Mouse (Mus musculus): ENCODE data around the gene Cdc14a.

DNA sequence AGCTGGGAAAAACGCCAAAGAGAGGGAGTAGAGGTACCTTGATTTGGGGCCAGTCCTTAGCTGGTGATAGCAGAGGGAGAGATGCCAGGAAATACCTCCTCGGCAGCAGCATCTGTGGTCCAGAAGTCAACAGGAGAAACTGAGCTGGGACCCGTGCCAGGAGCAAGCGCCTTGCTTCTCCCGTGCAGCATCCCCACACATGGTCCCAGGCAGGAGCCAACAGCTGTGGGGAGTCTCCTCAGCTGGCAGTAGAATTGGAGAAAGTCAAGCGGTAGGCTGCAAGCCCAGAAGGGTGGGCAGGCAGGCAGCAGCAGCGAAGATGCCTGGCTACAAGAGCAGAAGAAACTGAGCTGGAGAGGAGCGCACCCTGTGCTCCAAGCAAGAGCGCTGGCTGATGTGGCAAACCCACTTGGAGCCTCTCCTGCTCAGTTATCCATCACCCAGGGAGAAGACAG lies 170.7 kb downstream of the Cdc14a start, which contains the start of gene Gpr88:
- no peak for TF ChIP-seq CTCF (IDR thresholded peaks at IDR 0.05; ENCODE audit: borderline replicate concordance, extremely low read depth, insufficient read depth, insufficient read length)
- TF ChIP-seq POLR2A (IDR thresholded peaks at IDR 0.05; ENCODE audit: borderline replicate concordance, extremely low read depth, insufficient read depth, insufficient read length, poor library complexity, severe bottlenecking), result no peak
